Mouse (Mus musculus) erythroblast, embryonic 14.5 days (primary cell): ENCODE results near the gene a.

Source experiments
- GATA1 ChIP-seq: IDR thresholded peaks from 2 replicates; pipeline ENCODE4 v1.6.1; 2012; ENCODE audit warnings: low read length, inconsistent platforms, mixed read lengths
- TAL1 ChIP-seq: IDR thresholded peaks from 3 replicates; pipeline ENCODE4 v1.6.1; 2012; ENCODE audit warnings: low read length, inconsistent platforms, mixed read lengths

GRCm38 (mm10) chr2:154949877-154950276, 158.7 kb downstream of the a start:
- no peak for TF ChIP-seq TAL1
- TF ChIP-seq GATA1, result no peak
